ENCODE assay signal across 9 mouse cellular contexts in the genomic region with DNA sequence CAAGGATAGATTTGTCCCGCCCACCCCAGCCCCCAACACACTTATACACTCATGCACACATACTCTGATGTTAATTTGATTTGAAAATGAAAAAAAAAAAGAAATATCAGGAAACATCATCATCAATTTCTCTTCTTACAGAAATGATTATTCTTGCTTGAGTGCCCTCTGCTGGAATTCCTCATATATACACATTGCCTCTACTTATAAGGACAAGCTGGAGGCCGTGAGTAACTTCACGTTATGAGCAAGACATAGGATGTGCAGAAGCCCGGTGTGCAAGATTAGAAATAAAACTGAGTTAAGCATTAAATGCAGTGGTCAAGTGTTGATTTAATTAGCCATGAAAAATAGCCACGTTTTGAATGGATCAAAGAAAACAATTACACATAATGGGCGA. TPM values are rescaled to one million over a fixed set of nuclear protein-coding genes. Genes with fewer than 3 reads are reported as not detected.
A peak's percentile ranks its signal among the peaks of the same experiment; 100 is the strongest.
DNase-seq lines count a peak whose midpoint lies in the region; ATAC-seq and TF ChIP-seq lines count a peak whose summit lies in the region.
"Had no signal": no experiment of that assay in that cellular context is flagged by ENCODE, and none has a peak within 500 bp of the region (broad histone marks: within the 10 kb centered on the region; RNA-seq: fewer than 3 reads in every experiment).

No protein-coding gene starts in this region.

- ATAC-seq in forebrain, embryonic 16.5 days: 0 out of 2 replicates have a peak, but pooled peaks have one; percentile 45
- ATAC-seq in liver, postnatal 0 days: no peak
- ATAC-seq in liver, embryonic 11.5 days (replicated peaks; ENCODE audit: low FRiP score): no peak
- ATAC-seq in inflammation-experienced regulatory T-cells, adult 6 months: no peak
- ATAC-seq in hindbrain, embryonic 12.5 days (ENCODE audit: low FRiP score): no peak

- TF ChIP-seq POLR2A in brain, embryonic 14.5 days (IDR thresholded peaks at IDR 0.05; ENCODE audit: borderline replicate concordance, extremely low read depth, insufficient read depth, insufficient read length, poor library complexity, severe bottlenecking): no peak

- H3K36me3 ChIP-seq in forebrain, embryonic 16.5 days (ENCODE audit: control insufficient read depth, insufficient read depth): no peaks in the 10 kb centered on the region
- no peaks in the 10 kb centered on the region for H3K36me3 ChIP-seq in forebrain, embryonic 10.5 days (replicated peaks)
- H3K36me3 ChIP-seq in liver, postnatal 0 days (replicated peaks; ENCODE audit: insufficient read depth, low read length): no peaks in the 10 kb centered on the region
- H3K36me3 ChIP-seq in liver, embryonic 11.5 days (ENCODE audit: control insufficient read depth, insufficient read depth, low read length): no peaks in the 10 kb centered on the region
- H3K36me3 ChIP-seq in hindbrain, embryonic 12.5 days: no peaks in the 10 kb centered on the region
- H3K36me3 ChIP-seq: liver, embryonic 15.5 days had no signal

- no peaks in the 10 kb centered on the region for H3K27me3 ChIP-seq in forebrain, embryonic 16.5 days (replicated peaks; ENCODE audit: control insufficient read depth, insufficient read depth, low read length)
- H3K27me3 ChIP-seq in forebrain, embryonic 10.5 days (ENCODE audit: poor library complexity, severe bottlenecking): no peaks in the 10 kb centered on the region
- no peaks in the 10 kb centered on the region for H3K27me3 ChIP-seq in liver, postnatal 0 days (ENCODE audit: insufficient read depth, low read length)
- H3K27me3 ChIP-seq in liver, embryonic 11.5 days (replicated peaks; ENCODE audit: control insufficient read depth, insufficient read depth, low read length): no peaks in the 10 kb centered on the region
- no peaks in the 10 kb centered on the region for H3K27me3 ChIP-seq in hindbrain, embryonic 12.5 days
- H3K27me3 ChIP-seq: liver, embryonic 15.5 days had no signal

- H3K4me3 ChIP-seq in forebrain, embryonic 16.5 days (replicated peaks; ENCODE audit: low read length): no peak overlapping the region
- no peak overlapping the region for H3K4me3 ChIP-seq in forebrain, embryonic 10.5 days
- H3K4me3 ChIP-seq in liver, postnatal 0 days (ENCODE audit: low read depth, low read length): no peak overlapping the region
- no peak overlapping the region for H3K4me3 ChIP-seq in liver, embryonic 11.5 days (ENCODE audit: low read depth, low read length)
- no peak overlapping the region for H3K4me3 ChIP-seq in hindbrain, embryonic 12.5 days
- H3K4me3 ChIP-seq: liver, embryonic 15.5 days had no signal

- H3K9ac ChIP-seq in forebrain, embryonic 16.5 days (replicated peaks; ENCODE audit: low read depth, low read length): no peak overlapping the region
- H3K9ac ChIP-seq in liver, postnatal 0 days (replicated peaks): no peak overlapping the region
- no peak overlapping the region for H3K9ac ChIP-seq in liver, embryonic 11.5 days (ENCODE audit: low read depth, low read length)
- no peak overlapping the region for H3K9ac ChIP-seq in hindbrain, embryonic 12.5 days
- H3K9ac ChIP-seq: liver, embryonic 15.5 days had no signal

- no peak overlapping the region for H3K27ac ChIP-seq in forebrain, embryonic 16.5 days (ENCODE audit: low read length)
- no peak overlapping the region for H3K27ac ChIP-seq in forebrain, embryonic 10.5 days
- H3K27ac ChIP-seq in liver, postnatal 0 days (ENCODE audit: low read depth): no peak overlapping the region
- no peak overlapping the region for H3K27ac ChIP-seq in liver, embryonic 11.5 days (ENCODE audit: low read depth, low read length)
- H3K27ac ChIP-seq in hindbrain, embryonic 12.5 days: no peak overlapping the region
- H3K27ac ChIP-seq: liver, embryonic 15.5 days had no signal

- TF ChIP-seq CTCF in liver, postnatal 0 days (IDR thresholded peaks at IDR 0.05; ENCODE audit: low read depth): peak; percentile 54
- TF ChIP-seq CTCF in brain, embryonic 14.5 days (IDR thresholded peaks at IDR 0.05; ENCODE audit: borderline replicate concordance, extremely low read depth, insufficient read depth, insufficient read length): peak; percentile 20; the same call in 1 of the 2 replicates

- H3K4me2 ChIP-seq in forebrain, embryonic 16.5 days (ENCODE audit: low read length): no peak overlapping the region
- H3K4me2 ChIP-seq in liver, postnatal 0 days (ENCODE audit: low read depth, low read length): no peak overlapping the region
- H3K4me2 ChIP-seq in liver, embryonic 11.5 days: no peak overlapping the region
- no peak overlapping the region for H3K4me2 ChIP-seq in hindbrain, embryonic 12.5 days (replicated peaks)
- H3K4me2 ChIP-seq: liver, embryonic 15.5 days had no signal

- H3K9me3 ChIP-seq in forebrain, embryonic 16.5 days (ENCODE audit: control insufficient read depth, low read length): no peaks in the 10 kb centered on the region
- H3K9me3 ChIP-seq in forebrain, embryonic 10.5 days: no peaks in the 10 kb centered on the region
- H3K9me3 ChIP-seq in liver, postnatal 0 days (ENCODE audit: low read length): no peaks in the 10 kb centered on the region
- H3K9me3 ChIP-seq in liver, embryonic 11.5 days (ENCODE audit: control insufficient read depth, low read length): no peaks in the 10 kb centered on the region
- H3K9me3 ChIP-seq in hindbrain, embryonic 12.5 days (replicated peaks): no peaks in the 10 kb centered on the region
- H3K9me3 ChIP-seq: liver, embryonic 15.5 days had no signal

- H3K4me1 ChIP-seq in forebrain, embryonic 16.5 days (replicated peaks; ENCODE audit: control insufficient read depth, insufficient read depth, low read length): peaks cover 9% of the 10 kb centered on the region
- 0 out of 2 replicates have a peak, but pooled peaks cover 2% of the 10 kb centered on the region for H3K4me1 ChIP-seq in forebrain, embryonic 10.5 days
- no peaks in the 10 kb centered on the region for H3K4me1 ChIP-seq in liver, postnatal 0 days (ENCODE audit: insufficient read depth)
- H3K4me1 ChIP-seq in liver, embryonic 11.5 days (replicated peaks; ENCODE audit: control insufficient read depth, insufficient read depth, low read length): no peaks in the 10 kb centered on the region
- no peaks in the 10 kb centered on the region for H3K4me1 ChIP-seq in hindbrain, embryonic 12.5 days
- H3K4me1 ChIP-seq: liver, embryonic 15.5 days had no signal

- 27% methylated on average over 6 of the region's 6 CpGs for WGBS in forebrain, embryonic 16.5 days
- WGBS in forebrain, embryonic 10.5 days: 54% methylated on average over 6 of the region's 6 CpGs
- WGBS in liver, postnatal 0 days (ENCODE audit: insufficient replicate concordance): 39% methylated on average over 6 of the region's 6 CpGs
- 47% methylated on average over 6 of the region's 6 CpGs for WGBS in liver, embryonic 11.5 days
- 62% methylated on average over 6 of the region's 6 CpGs for WGBS in hindbrain, embryonic 12.5 days

- no peak for DNase-seq in forebrain, embryonic 10.5 days (ENCODE audit: extremely low spot score, low spot score)
- no peak for DNase-seq in liver, postnatal 0 days
- DNase-seq in liver, embryonic 11.5 days (ENCODE audit: low spot score): no peak
- peak; percentile 87 for DNase-seq in brain, embryonic 14.5 days (ENCODE audit: low read depth)
- peak; percentile 43 for DNase-seq in lung, postnatal 10 days

- TF ChIP-seq EP300 in liver, postnatal 0 days (IDR thresholded peaks at IDR 0.05; ENCODE audit: low read depth): no peak

RNA-seq across cellular contexts. Expression of gene Gm765, which starts 40.9 kb away (rescaled TPM):
- polyA plus RNA-seq in forebrain, embryonic 16.5 days (2015; fragmentation: Nextera tagmentation; extraction: Ambion mirVana): not detected in 2 replicates
- not detected in 2 replicates for polyA plus RNA-seq in forebrain, embryonic 10.5 days (2016; fragmentation: Nextera tagmentation; extraction: Ambion mirVana)
- polyA plus RNA-seq in liver, postnatal 0 days (2015; fragmentation: Nextera tagmentation; extraction: Ambion mirVana): 0.32 and 0.41 TPM in 2 replicates
- not detected in 2 replicates for polyA plus RNA-seq in liver, embryonic 11.5 days (2014; fragmentation: Nextera tagmentation; extraction: Ambion mirVana)
- polyA plus RNA-seq in brain, embryonic 14.5 days (2012; rRNA removed): not detected in 2 replicates
- under 1 TPM in 1 of 3 experiments, not detected in 2; 0.28 TPM for polyA plus RNA-seq in inflammation-experienced regulatory T-cells, adult 6 months (2017; shearing (Covaris generic))
- polyA plus RNA-seq in hindbrain, embryonic 12.5 days (2016; fragmentation: Nextera tagmentation; extraction: Ambion mirVana): not detected in 2 replicates
- polyA plus RNA-seq: liver, embryonic 15.5 days had no signal

Comparison
In these comparisons a context has a peak if more than half of its experiments do, and no peak if none do; other contexts are left out.
1. DNase-seq: peak in brain, embryonic 14.5 days (single experiment) and lung, postnatal 10 days (single experiment); none in forebrain, embryonic 10.5 days (single experiment), liver, postnatal 0 days (single experiment) and liver, embryonic 11.5 days (single experiment).